Mouse (Mus musculus): ENCODE measurements at regions not wholly inside any gene's neighbourhood (a gene's known extent, or its start where the extent isn't known, plus 50 kb on each side); places are given as distances from the start of the nearest gene placed in this dataset.

- intact Hi-C loops (cut with DNase I) = no loop called here
Measured at GRCm38 (mm10) chr14:9492228-9492627, 826.2 kb upstream of the 4930452B06Rik start.

DNA sequence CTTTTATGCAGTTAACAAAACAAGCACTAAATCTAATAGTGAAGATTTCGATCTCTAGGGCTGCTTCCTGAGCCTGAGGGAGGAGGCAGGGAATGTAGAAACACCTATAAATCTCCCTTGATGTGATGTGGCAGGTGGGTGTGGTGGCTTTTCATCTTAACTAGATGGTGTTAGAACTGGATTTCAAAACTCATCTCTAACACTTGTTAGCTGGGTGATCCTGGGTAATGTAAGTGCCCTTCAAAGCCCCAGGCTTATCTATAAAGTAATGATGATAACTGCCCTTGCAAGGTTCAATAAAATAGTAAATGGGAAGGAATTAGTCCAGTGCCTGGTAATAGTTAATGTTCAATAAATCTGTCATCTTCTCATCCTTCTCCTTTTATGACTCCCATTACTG, 822.5 kb upstream of the 4930452B06Rik start:
- intact Hi-C loops (cut with DNase I) = no loop called here

GRCm38 (mm10) chr14:9478981-9479380, 812.9 kb upstream of the 4930452B06Rik start:
- intact Hi-C loops (cut with DNase I) = no loop called here

DNA sequence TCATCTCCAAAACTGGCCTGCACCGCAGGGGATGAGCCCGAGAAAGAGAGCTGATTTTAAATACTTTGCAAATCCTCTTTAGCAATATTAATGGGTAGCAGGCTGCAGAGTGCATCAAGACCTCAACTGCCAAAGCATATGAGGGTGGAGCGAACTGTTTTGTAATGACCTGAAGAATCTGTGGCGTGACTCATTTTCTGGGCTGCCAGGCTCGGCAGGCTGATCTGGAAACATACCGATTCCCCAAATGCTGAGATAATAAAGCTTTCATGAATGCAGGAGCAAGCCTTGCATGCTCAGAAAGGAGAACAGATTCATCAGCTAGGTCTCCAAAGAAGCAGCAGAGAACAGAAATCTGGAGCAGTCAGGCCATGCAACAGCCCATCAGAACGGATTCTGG, 809.1 kb upstream of the 4930452B06Rik start:
- intact Hi-C loops (cut with DNase I) = no loop called here

DNA sequence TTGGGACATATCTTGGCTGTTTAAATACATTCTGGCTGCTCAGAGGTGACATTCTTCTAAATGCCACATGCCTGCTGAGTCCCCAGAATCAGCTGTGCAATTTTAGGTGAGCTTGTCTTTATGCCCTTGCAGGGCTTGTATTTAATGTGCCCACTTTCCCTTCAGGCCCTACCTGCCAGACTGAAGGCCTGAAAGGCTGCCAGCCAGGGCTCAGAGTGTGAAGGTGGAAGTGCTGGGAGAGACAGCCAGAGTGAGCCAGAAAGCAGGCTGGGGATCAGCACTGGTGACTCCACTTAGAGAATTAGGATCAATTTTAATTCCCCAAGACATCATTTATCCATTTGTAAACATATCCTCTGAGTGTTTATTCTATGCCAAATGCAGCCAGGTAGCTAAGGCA, 803.6 kb upstream of the 4930452B06Rik start:
- intact Hi-C loops (cut with DNase I) = no loop called here

GRCm38 (mm10) chr14:9468654-9469053, 802.6 kb upstream of the 4930452B06Rik start:
- intact Hi-C loops (cut with DNase I) = no loop called here

- intact Hi-C loops (cut with DNase I) = no loop called here
Measured at GRCm38 (mm10) chr14:9467690-9468458, 801.8 kb upstream of the 4930452B06Rik start.

DNA sequence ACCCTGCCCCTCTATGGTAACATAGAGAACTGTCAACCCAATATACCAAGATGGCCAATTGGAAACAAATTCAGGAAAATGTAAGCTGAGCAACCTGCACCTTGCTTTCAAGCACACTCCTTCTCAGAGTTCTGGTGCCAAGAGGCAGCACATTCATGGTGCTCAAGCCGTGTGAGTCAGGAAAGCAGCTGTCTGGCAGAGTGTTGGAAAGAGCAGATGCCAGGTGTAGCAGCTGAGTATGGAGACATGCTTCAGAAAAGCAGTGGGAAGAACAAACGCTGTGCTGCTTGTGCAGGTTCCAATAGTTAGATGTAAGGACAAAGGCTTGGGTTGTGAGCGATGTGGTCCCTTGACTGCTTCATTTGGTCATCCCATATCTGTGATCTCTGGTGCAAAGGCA, 794.0 kb upstream of the 4930452B06Rik start:
- intact Hi-C loops (cut with DNase I) = no loop called here

DNA sequence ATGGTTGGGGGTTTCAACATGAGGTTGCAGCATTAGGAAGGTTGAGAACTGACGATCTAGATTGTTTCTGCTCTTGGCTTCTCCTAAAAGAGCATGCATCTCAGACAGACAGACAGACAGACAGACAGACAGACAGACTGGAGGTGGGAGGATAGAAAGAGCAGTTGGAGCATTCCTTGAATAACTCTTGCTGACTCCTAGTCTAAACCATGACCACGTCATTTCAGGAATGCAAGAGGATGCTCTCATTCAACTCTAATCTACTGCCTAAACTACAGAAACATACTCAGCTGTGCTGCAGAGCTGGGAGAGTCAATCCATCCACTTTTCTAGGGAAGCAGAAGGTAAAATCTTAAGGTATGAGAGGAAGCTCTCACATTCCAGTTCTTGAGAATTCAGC, 792.8 kb upstream of the 4930452B06Rik start:
- intact Hi-C loops (cut with DNase I) = no loop called here

DNA sequence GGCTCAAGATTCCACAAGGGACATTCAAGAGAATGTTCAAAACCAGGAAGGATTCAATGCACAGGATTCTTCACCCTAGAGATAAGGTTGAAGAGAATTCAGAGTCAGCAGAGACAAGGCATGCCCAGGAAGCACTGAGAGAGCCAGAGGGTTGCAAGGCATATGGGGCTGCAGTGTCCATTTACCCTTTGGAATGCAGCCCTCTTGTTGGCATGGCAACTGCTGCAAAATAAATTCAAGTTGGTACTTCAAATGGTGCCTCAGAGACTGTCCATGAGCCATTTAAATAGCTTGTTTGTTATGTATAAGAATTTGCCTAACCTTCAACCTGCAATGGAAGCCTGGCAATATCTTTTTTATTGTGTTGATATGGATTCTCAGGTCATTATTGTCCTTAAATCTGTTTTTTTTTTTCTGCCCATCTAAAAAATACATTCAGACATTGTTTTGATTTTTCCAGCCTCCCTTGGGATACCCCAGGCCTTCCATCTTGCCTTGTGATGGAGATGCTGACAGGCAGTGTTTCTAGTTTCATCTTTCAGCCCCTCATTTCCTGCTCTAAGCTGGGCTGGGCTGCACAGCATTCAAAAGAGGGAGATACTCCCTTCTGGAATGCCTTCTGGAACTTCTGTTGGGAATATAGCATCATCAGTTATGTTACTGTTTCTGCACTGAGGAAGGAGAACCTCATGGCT, 791.9 kb upstream of the 4930452B06Rik start:
- intact Hi-C loops (cut with DNase I) = no loop called here

GRCm38 (mm10) chr14:9455986-9456385, 789.9 kb upstream of the 4930452B06Rik start:
- intact Hi-C loops (cut with DNase I) = no loop called here

GRCm38 (mm10) chr14:9449942-9450341, 783.9 kb upstream of the 4930452B06Rik start:
- intact Hi-C loops (cut with DNase I) = no loop called here

GRCm38 (mm10) chr14:9437896-9438295, 771.9 kb upstream of the 4930452B06Rik start:
- intact Hi-C loops (cut with DNase I) = no loop called here

GRCm38 (mm10) chr14:9435136-9435535, 769.1 kb upstream of the 4930452B06Rik start:
- intact Hi-C loops (cut with DNase I) = no loop called here

DNA sequence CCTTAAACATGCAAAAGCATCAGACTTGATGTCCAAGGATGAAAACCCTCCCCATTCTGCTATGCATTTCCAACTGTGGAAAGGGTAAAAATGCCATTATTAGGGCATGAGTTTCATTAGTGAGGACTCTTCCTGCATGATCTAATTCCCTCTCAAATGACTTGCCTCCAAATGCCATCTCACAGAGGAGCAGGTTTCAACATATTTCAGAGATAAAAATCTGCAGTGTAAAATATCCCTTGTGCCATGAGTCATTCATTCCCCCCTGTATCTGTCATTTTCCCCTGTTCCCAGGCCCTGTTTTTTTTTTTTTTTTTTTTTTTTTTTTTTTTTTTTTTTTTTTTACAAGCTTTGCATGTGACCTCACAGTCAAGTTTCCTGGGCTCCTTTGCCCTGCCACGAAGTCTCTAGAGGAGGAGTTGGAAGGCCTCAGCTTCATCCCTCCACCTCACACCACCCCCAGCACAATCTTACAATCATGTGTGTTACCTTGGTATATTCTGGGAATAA, 767.1 kb upstream of the 4930452B06Rik start:
- intact Hi-C loops (cut with DNase I) = no loop called here

GRCm38 (mm10) chr14:9431798-9432197, 765.8 kb upstream of the 4930452B06Rik start:
- intact Hi-C loops (cut with DNase I) = no loop called here

- intact Hi-C loops (cut with DNase I) = no loop called here
Measured at GRCm38 (mm10) chr14:9411822-9412403, 745.9 kb upstream of the 4930452B06Rik start.

DNA sequence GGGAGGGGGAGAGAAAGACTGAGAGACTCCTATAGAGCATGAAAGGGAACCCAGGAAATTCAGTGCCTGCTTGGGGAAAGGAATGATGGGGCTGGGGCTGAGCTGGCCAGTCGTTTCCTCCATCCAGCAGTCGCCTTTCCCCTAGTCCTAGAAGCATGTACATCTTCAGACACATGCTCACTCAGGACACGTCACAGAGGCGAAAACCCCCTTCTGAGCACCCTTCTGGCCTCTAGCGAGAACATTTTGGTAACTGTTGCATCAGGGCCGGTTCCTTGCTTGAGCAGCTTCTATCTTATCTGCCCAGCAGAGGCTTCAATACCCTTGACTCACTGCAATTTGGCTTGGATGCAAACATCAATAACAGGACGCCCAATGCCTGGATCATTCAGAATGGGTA, 737.6 kb upstream of the 4930452B06Rik start:
- intact Hi-C loops (cut with DNase I) = no loop called here

- intact Hi-C loops (cut with DNase I) = no loop called here
Measured at GRCm38 (mm10) chr14:9400861-9401260, 734.8 kb upstream of the 4930452B06Rik start.

GRCm38 (mm10) chr14:9393271-9393771, 727.3 kb upstream of the 4930452B06Rik start:
- intact Hi-C loops (cut with DNase I) = loop anchor here (10.0 kb wide), 1 partner anchor 631 kb away; no protein-coding TSS in a partner anchor

DNA sequence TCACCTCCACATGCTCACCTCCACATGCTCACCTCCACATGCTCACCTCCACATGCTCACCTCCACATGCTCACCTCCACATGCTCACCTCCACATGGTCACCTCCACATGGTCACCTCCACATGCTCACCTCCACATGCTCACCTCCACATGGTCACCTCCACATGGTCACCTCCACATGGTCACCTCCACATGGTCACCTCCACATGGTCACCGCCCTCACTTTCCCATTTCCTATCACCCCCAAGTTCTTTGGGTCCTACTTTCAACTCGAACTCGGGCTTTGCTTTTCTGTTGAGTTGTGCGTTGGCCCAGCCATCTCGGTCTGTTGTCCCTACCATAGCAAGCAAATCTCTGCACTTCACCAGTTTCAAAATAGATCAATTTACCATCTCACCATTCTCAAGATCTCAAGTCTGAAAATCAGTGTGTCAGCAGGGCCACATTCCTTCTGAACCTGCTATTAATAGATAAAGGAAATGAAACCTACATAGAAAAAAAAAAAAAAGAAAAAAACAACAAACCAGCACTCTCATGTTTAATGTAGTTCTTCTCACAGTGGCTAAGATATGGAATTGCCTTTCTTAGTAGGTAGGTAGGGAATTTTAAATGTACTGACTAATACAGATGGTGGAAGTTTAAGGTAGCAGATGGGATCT, 724.0 kb upstream of the 4930452B06Rik start:
- intact Hi-C loops (cut with DNase I) = loop anchor here (10.0 kb wide), 1 partner anchor 635 kb away; no protein-coding TSS in a partner anchor

Data from adrenal gland (tissue).